ENCODE assay signal across 8 mouse cellular contexts in genomic region chr5:121219980-121220731, GRCm38 (mm10). TPM values are rescaled to one million over a fixed set of nuclear protein-coding genes. Genes with fewer than 3 reads are reported as not detected.
A peak's percentile ranks its signal among the peaks of the same experiment; 100 is the strongest.
DNase-seq lines count a peak whose midpoint lies in the region; ATAC-seq lines count a peak whose summit lies in the region.

Gene Hectd4 (plus strand): TSS chr5:121220219.

- peak within 1 kb of the TSS; percentile 86 for H3K4me3 ChIP-seq in heart, embryonic 13.5 days
- peak within 1 kb of the TSS; percentile 97 for H3K4me3 ChIP-seq in liver, embryonic 12.5 days
- peak within 1 kb of the TSS; percentile 98 for H3K4me3 ChIP-seq in stomach, embryonic 15.5 days (replicated peaks)

- H3K4me1 ChIP-seq in heart, embryonic 13.5 days: peaks cover 26% of the 10 kb centered on the region
- H3K4me1 ChIP-seq in liver, embryonic 12.5 days: peaks cover 72% of the 10 kb centered on the region
- H3K4me1 ChIP-seq in stomach, embryonic 15.5 days: peaks cover 6% of the 10 kb centered on the region; the same call in 1 of the 2 replicates

- under 1% methylated on average over 72 of the region's 90 CpGs for WGBS in heart, embryonic 13.5 days
- WGBS in liver, embryonic 12.5 days (ENCODE audit: insufficient replicate concordance): under 1% methylated on average over 59 of the region's 90 CpGs
- WGBS in stomach, embryonic 15.5 days: under 1% methylated on average over 52 of the region's 90 CpGs

- no peaks in the 10 kb centered on the region for H3K27me3 ChIP-seq in heart, embryonic 13.5 days (replicated peaks)
- H3K27me3 ChIP-seq in liver, embryonic 12.5 days (replicated peaks): no peaks in the 10 kb centered on the region
- H3K27me3 ChIP-seq in stomach, embryonic 15.5 days (replicated peaks): no peaks in the 10 kb centered on the region

- peak within 1 kb of the TSS; percentile 81 for H3K4me2 ChIP-seq in heart, embryonic 13.5 days
- H3K4me2 ChIP-seq in liver, embryonic 12.5 days: peak within 1 kb of the TSS; percentile 80
- peak within 1 kb of the TSS; percentile 71 for H3K4me2 ChIP-seq in stomach, embryonic 15.5 days

- peak within 1 kb of the TSS; percentile 88 for H3K27ac ChIP-seq in heart, embryonic 13.5 days (replicated peaks)
- H3K27ac ChIP-seq in liver, embryonic 12.5 days: peak within 1 kb of the TSS; percentile 98
- H3K27ac ChIP-seq in stomach, embryonic 15.5 days: peak within 1 kb of the TSS; percentile 86

- no peaks in the 10 kb centered on the region for H3K9me3 ChIP-seq in heart, embryonic 13.5 days
- H3K9me3 ChIP-seq in liver, embryonic 12.5 days (replicated peaks): no peaks in the 10 kb centered on the region
- H3K9me3 ChIP-seq in stomach, embryonic 15.5 days: no peaks in the 10 kb centered on the region

- H3K9ac ChIP-seq in heart, embryonic 13.5 days: peak within 1 kb of the TSS; percentile 96
- H3K9ac ChIP-seq in liver, embryonic 12.5 days: peak within 1 kb of the TSS; percentile 99
- H3K9ac ChIP-seq in stomach, embryonic 15.5 days: peak within 1 kb of the TSS; percentile 88

- peak; percentile 67 for ATAC-seq in erythroid progenitor cell, adult 5-6 weeks (replicated peaks; ENCODE audit: low FRiP score, poor library complexity, severe bottlenecking)
- ATAC-seq in heart, embryonic 13.5 days (ENCODE audit: extremely low read depth, insufficient number of reproducible peaks, low FRiP score, low TSS enrichment): peak; percentile 91
- peak; percentile 36 for ATAC-seq in liver, embryonic 12.5 days
- ATAC-seq in stomach, embryonic 15.5 days (ENCODE audit: insufficient read depth, low FRiP score, low read depth): peak; percentile 84

- no peaks in the 10 kb centered on the region for H3K36me3 ChIP-seq in heart, embryonic 13.5 days
- H3K36me3 ChIP-seq in liver, embryonic 12.5 days: peaks cover 6% of the 10 kb centered on the region
- no peaks in the 10 kb centered on the region for H3K36me3 ChIP-seq in stomach, embryonic 15.5 days

- peak; percentile 94 for DNase-seq in CD4-positive helper T cell, adult 2 months (ENCODE audit: low read depth, low spot score)
- peak; percentile 81 for DNase-seq in brain, embryonic 18.5 days (ENCODE audit: low read depth, low spot score)
- DNase-seq in kidney, postnatal 10 days: peak; percentile 99
- peak; percentile 95 to 97 for DNase-seq in natural killer cell, adult 2 months (ENCODE audit: low spot score in 2 of 2)

RNA-seq across cellular contexts. Expression of gene Hectd4, which starts in this region (rescaled TPM):
- 214 and 233 TPM in 2 replicates for total RNA-seq in erythroid progenitor cell, adult 5-6 weeks (2015; ENCODE audit: low replicate concordance)
- total RNA-seq in erythroid progenitor cell, adult 5-6 weeks (2017; ENCODE audit: low replicate concordance): 286 and 356 TPM in 2 replicates
- polyA plus RNA-seq in heart, embryonic 13.5 days (2015; fragmentation: Nextera tagmentation; extraction: Ambion mirVana): 2.8 and 3.3 TPM in 2 replicates
- polyA plus RNA-seq in liver, embryonic 12.5 days (2016; fragmentation: Nextera tagmentation; extraction: Ambion mirVana): 13.3 and 14.4 TPM in 2 replicates
- 4.8 and 5.6 TPM in 2 replicates for polyA plus RNA-seq in stomach, embryonic 15.5 days (2015; fragmentation: Nextera tagmentation; extraction: Ambion mirVana)

Comparison
In these comparisons a context has a peak if more than half of its experiments do, and no peak if none do; other contexts are left out.
1. Peak in every context shown above with its lines: DNase-seq, ATAC-seq, H3K4me3 ChIP-seq and H3K27ac ChIP-seq.
2. ATAC-seq: peak in every context shown above with its lines; median percentile 91 in heart, embryonic 13.5 days; 84 in stomach, embryonic 15.5 days; 67 in erythroid progenitor cell, adult 5-6 weeks; 36 in liver, embryonic 12.5 days.